Mouse (Mus musculus) common myeloid progenitor, adult 5-6 weeks (primary cell): Measurements from ENCODE around the gene Onecut1. TPM values are rescaled to one million over a fixed set of nuclear protein-coding genes. Genes with fewer than 3 reads are reported as not detected.

Source experiments
- total RNA-seq: library from RNA; stranded (forward); fragments of 200-1000, 187-1606 nt; gene quantifications from 2 replicates; pipeline ENCODE4 v1.2.3, GENCODE M21; 2017

The Onecut1 gene
- total RNA-seq, 1 experiment from 2014 or later = not detected

Other genes starting within 250 kb of the Onecut1 start
- 11.4 and 14.6 TPM in 2 replicates for gene Fam214a, start 91.0 kb downstream of the Onecut1 start, total RNA-seq
- 121 and 223 TPM in 2 replicates for gene Arpp19, start 175.7 kb downstream of the Onecut1 start, total RNA-seq
- gene Myo5a, start 209.1 kb downstream of the Onecut1 start, total RNA-seq = 104 and 122 TPM in 2 replicates